Mouse (Mus musculus) CH12.LX (cell line): Measurements from ENCODE around the gene Ttc25. TPM values are rescaled to one million over a fixed set of nuclear protein-coding genes. Genes with fewer than 3 reads are reported as not detected.

Experiments
- DNase-seq: peaks from one replicate; pipeline ENCODE4 v3.0.0-alpha.2; 2013; ENCODE audit errors: extremely low read depth
- H3K27ac ChIP-seq: 2 replicates; pipeline ENCODE4 v1.5.1; 2012; ENCODE audit warnings: low read depth, mild to moderate bottlenecking, control low read depth, moderate library complexity; ENCODE audit not compliant: insufficient read depth
- H3K27me3 ChIP-seq: replicated peaks from 2 replicates; pipeline ENCODE3; 2012; ENCODE audit warnings: inconsistent platforms
- H3K36me3 ChIP-seq, 2 experiments: replicated peaks in 1 of 2; 2 replicates each; pipeline versions ENCODE3 to v1.6.1; 2012; ENCODE audit warnings: inconsistent platforms in 1 of 2, low read length in 1 of 2, mild to moderate bottlenecking in 1 of 2, mixed read lengths in 1 of 2, moderate library complexity in 1 of 2; ENCODE audit not compliant: control insufficient read depth in 1 of 2, insufficient read depth in 1 of 2
- H3K4me1 ChIP-seq, 2 experiments: 2 replicates each; pipeline ENCODE4 v1.6.1; 2012; ENCODE audit warnings: inconsistent platforms in 1 of 2, moderate library complexity in 1 of 2; ENCODE audit not compliant: insufficient read depth in 2 of 2, control insufficient read depth in 1 of 2
- H3K4me2 ChIP-seq: 2 replicates; pipeline ENCODE4 v1.6.1; 2012; ENCODE audit warnings: low read depth, mild to moderate bottlenecking, control low read depth; ENCODE audit not compliant: poor library complexity, insufficient read depth, severe bottlenecking
- H3K4me3 ChIP-seq, 3 experiments: fragments of 150-350 bp in 1 of 3; sonication (generic) in 1 of 3; replicated peaks in 1 of 3; 2 replicates each; pipeline versions ENCODE3 to v1.5.1; 2011 to 2012; ENCODE audit warnings: low read depth in 2 of 3, low read length in 2 of 3, mild to moderate bottlenecking in 2 of 3, moderate library complexity in 2 of 3, control low read depth in 1 of 3, improper control_type of control experiment in 1 of 3, inconsistent platforms in 1 of 3, mixed read lengths in 1 of 3; ENCODE audit not compliant: poor library complexity in 1 of 3
- H3K79me2 ChIP-seq: replicated peaks from 2 replicates; pipeline ENCODE4 v1.6.1; 2012; ENCODE audit warnings: mild to moderate bottlenecking, moderate library complexity; ENCODE audit not compliant: control insufficient read depth, poor library complexity, insufficient read depth, severe bottlenecking; ENCODE audit errors: extremely low read depth
- H3K9ac ChIP-seq: 2 replicates; pipeline ENCODE4 v1.6.1; 2012; ENCODE audit warnings: low read depth, mild to moderate bottlenecking, control low read depth, moderate library complexity; ENCODE audit not compliant: insufficient read depth
- H3K9me3 ChIP-seq: replicated peaks from 2 replicates; pipeline ENCODE3; 2012; ENCODE audit warnings: low read length, inconsistent platforms, mixed read lengths
- CTCF ChIP-seq, 2 experiments: IDR thresholded peaks in 1 of 2; conservative IDR thresholded peaks in 1 of 2; 2 replicates each; pipeline ENCODE4 v1.5.1; 2011 to 2012; ENCODE audit warnings: low read depth in 2 of 2, low read length in 2 of 2, improper control_type of control experiment in 1 of 2, inconsistent platforms in 1 of 2, mild to moderate bottlenecking in 1 of 2, moderate library complexity in 1 of 2
- E2F4 ChIP-seq: IDR thresholded peaks from 2 replicates; pipeline ENCODE4 v1.6.1; 2011; ENCODE audit warnings: low read depth, low read length, improper control_type of control experiment; ENCODE audit not compliant: insufficient replicate concordance
- ELF1 ChIP-seq: IDR thresholded peaks from 2 replicates; pipeline ENCODE4 v1.6.1; 2014; ENCODE audit warnings: low read depth, mild to moderate bottlenecking, inconsistent platforms, low read length, improper control_type of control experiment
- EP300 ChIP-seq: IDR thresholded peaks from 2 replicates; pipeline ENCODE4 v1.6.1; 2011; ENCODE audit warnings: low read length, improper control_type of control experiment
- ETS1 ChIP-seq: conservative IDR thresholded peaks from 2 replicates; pipeline ENCODE4 v1.6.1; 2012; ENCODE audit warnings: low read depth, mild to moderate bottlenecking, inconsistent platforms, low read length, improper control_type of control experiment, moderate library complexity
- HCFC1 ChIP-seq: IDR thresholded peaks from 2 replicates; pipeline ENCODE4 v1.6.1; 2012; ENCODE audit warnings: low read depth, mild to moderate bottlenecking, inconsistent platforms, low read length, improper control_type of control experiment
- IRF4 ChIP-seq: IDR thresholded peaks from 2 replicates; pipeline ENCODE4 v1.6.1; 2014; ENCODE audit warnings: low read depth, mild to moderate bottlenecking, inconsistent platforms, low read length, improper control_type of control experiment
- JUN ChIP-seq: IDR thresholded peaks from 2 replicates; pipeline ENCODE4 v1.6.1; 2011; ENCODE audit warnings: low read depth, mild to moderate bottlenecking, low read length, improper control_type of control experiment, moderate library complexity; ENCODE audit not compliant: insufficient read depth
- MAFK ChIP-seq: IDR thresholded peaks from 2 replicates; pipeline ENCODE4 v1.6.1; 2011; ENCODE audit warnings: low read length, improper control_type of control experiment; ENCODE audit not compliant: insufficient replicate concordance
- MAX ChIP-seq: IDR thresholded peaks from 2 replicates; pipeline ENCODE4 v1.6.1; 2011; ENCODE audit warnings: low read length, improper control_type of control experiment
- MAZ ChIP-seq: IDR thresholded peaks from 2 replicates; pipeline ENCODE4 v1.6.1; 2012; ENCODE audit warnings: low read depth, mild to moderate bottlenecking, inconsistent platforms, low read length, improper control_type of control experiment, moderate library complexity
- MXI1 ChIP-seq: IDR thresholded peaks from 2 replicates; pipeline ENCODE4 v1.6.1; 2011; ENCODE audit warnings: mild to moderate bottlenecking, low read depth, low read length, improper control_type of control experiment
- MYC ChIP-seq: IDR thresholded peaks from 2 replicates; pipeline ENCODE4 v1.6.1; 2011; ENCODE audit warnings: low read depth, mild to moderate bottlenecking, improper control_type of control experiment, low read length
- PAX5 ChIP-seq: IDR thresholded peaks from 2 replicates; pipeline ENCODE4 v1.6.1; 2012; ENCODE audit warnings: low read length, inconsistent platforms, mixed read lengths
- POLR2AphosphoS2 ChIP-seq: IDR thresholded peaks from 2 replicates; pipeline ENCODE4 v1.6.1; 2011; ENCODE audit warnings: low read depth, low read length, improper control_type of control experiment
- RAD21 ChIP-seq: IDR thresholded peaks from 2 replicates; pipeline ENCODE4 v1.6.1; 2011; ENCODE audit warnings: low read depth, mild to moderate bottlenecking, low read length, improper control_type of control experiment, moderate library complexity
- SIN3A ChIP-seq: IDR thresholded peaks from 2 replicates; pipeline ENCODE4 v1.6.1; 2012; ENCODE audit warnings: low read length, improper control_type of control experiment, inconsistent platforms
- SMC3 ChIP-seq: IDR thresholded peaks from 2 replicates; pipeline ENCODE4 v1.6.1; 2011; ENCODE audit warnings: low read depth, low read length, improper control_type of control experiment
- TBP ChIP-seq: conservative IDR thresholded peaks from 2 replicates; pipeline ENCODE4 v1.6.1; 2011; ENCODE audit warnings: low read depth, low read length, improper control_type of control experiment
- TCF12 ChIP-seq: IDR thresholded peaks from 2 replicates; pipeline ENCODE4 v1.6.1; 2014; ENCODE audit warnings: low read depth, mild to moderate bottlenecking, inconsistent platforms, low read length, improper control_type of control experiment
- USF1 ChIP-seq: IDR thresholded peaks from 2 replicates; pipeline ENCODE4 v1.6.1; 2014; ENCODE audit warnings: low read depth, mild to moderate bottlenecking, inconsistent platforms, low read length, improper control_type of control experiment
- ZC3H11A ChIP-seq: IDR thresholded peaks from 2 replicates; pipeline ENCODE4 v1.6.1; 2012; ENCODE audit warnings: low read depth, mild to moderate bottlenecking, inconsistent platforms, low read length, improper control_type of control experiment
- ZKSCAN1 ChIP-seq: IDR thresholded peaks from 2 replicates; pipeline ENCODE4 v1.6.1; 2012; ENCODE audit warnings: low read depth, inconsistent platforms, low read length, improper control_type of control experiment, borderline replicate concordance
- ZMIZ1 ChIP-seq: IDR thresholded peaks from 2 replicates; pipeline ENCODE4 v1.6.1; 2012; ENCODE audit warnings: low read depth, mild to moderate bottlenecking, inconsistent platforms, low read length, improper control_type of control experiment
- dilution Hi-C: fragments of 300-500 bp; cut with MboI; formaldehyde crosslinking; loops from 2 replicates; pipeline ENCODE4 v1.14.3; 2020; ENCODE audit warnings: low sequenced_read_pairs; ENCODE audit not compliant: extremely low pct_unique_long_range_greater_than_20kb, extremely low pct_ligation_motif_present
- in situ Hi-C: fragments of 300-500 bp; cut with MboI; formaldehyde crosslinking; loops from 3 replicates; pipeline ENCODE4 v1.14.3; 2019; ENCODE audit warnings: low sequenced_read_pairs, low pct_ligation_motif_present, low pct_unique_long_range_greater_than_20kb, mixed read lengths
- polyA plus RNA-seq: library from polyadenylated mRNA; unstranded; fragments of >175 nt; gene quantifications from 2 replicates; pipeline ENCODE4 v1.2.1, GENCODE M21; 2012; ENCODE audit warnings: low read depth; ENCODE audit not compliant: insufficient read length
- total RNA-seq, 2 experiments: library from RNA; depleted of rRNA; stranded (reverse); fragments of 300-350 nt in 1 of 2; fragments of >200 nt in 1 of 2; gene quantifications; 2 replicates each; pipeline ENCODE4 v1.2.3; 2012 to 2014

The Ttc25 gene
- total and polyA plus RNA-seq, 3 experiments: 0.51 to 12.8 (median 1.3) TPM

DNA sequence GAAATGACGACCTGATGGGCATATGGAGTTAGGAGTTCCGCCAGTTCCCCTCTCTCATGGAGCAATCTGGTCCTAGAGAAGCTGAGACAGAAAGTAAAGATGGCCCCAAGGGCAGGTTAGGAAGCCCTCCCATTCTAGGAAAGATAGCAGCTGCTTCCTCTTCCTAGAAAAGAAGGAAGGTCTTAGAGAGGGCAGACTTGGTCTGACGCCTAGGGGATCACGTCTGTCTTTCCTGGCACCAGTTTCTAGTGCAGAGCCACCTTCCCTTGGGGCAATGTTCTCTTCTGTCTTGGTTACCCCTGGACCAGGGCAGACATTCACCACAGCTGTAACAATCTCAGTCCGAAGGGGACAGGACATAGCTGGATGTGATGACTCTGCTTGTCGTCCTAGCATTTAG is 2.7 kb downstream of the Ttc25 start:
- no peak for DNase-seq
- in situ Hi-C loops (no loop called here), dilution Hi-C loops (no loop called here)
- peaks cover 2% of the 10 kb centered on the region for H3K27me3 ChIP-seq
- no peaks in the 10 kb centered on the region for H3K9me3 ChIP-seq
- no peaks in the 10 kb centered on the region for H3K79me2 ChIP-seq
- H3K9ac ChIP-seq: no peak overlapping the region
- TF ChIP-seq MXI1 (no peak), TCF12 (no peak), ZMIZ1 (no peak), EP300 (no peak), TBP (no peak), E2F4 (no peak), ELF1 (no peak), POLR2AphosphoS2 (no peak), MAZ (no peak), MAFK (no peak), USF1 (no peak), JUN (no peak), MYC (no peak), MAX (no peak), IRF4 (no peak), ZC3H11A (no peak), HCFC1 (no peak), ETS1 (no peak), CTCF (conservative IDR thresholded peaks at IDR 0.05 in 1 of 2, IDR thresholded peaks at IDR 0.05 in 1 of 2; ENCODE audit: low read depth in 2 of 2, low read length in 2 of 2) (no peak), SMC3 (no peak)
- no peaks in the 10 kb centered on the region for H3K36me3 ChIP-seq
- H3K4me1 ChIP-seq: peaks cover 21 to 43% of the 10 kb centered on the region in 2 experiments
- no peak overlapping the region for H3K4me3 ChIP-seq
- H3K27ac ChIP-seq: no peak overlapping the region
- no peak overlapping the region for H3K4me2 ChIP-seq

GRCm38 (mm10) chr11:100549466-100549865 is 4.1 kb downstream of the Ttc25 start:
- Histone ChIP-seq H3K4me1 (peaks cover 20 to 39% of the 10 kb centered on the region in 2 experiments), H3K9ac (no peak overlapping the region), H3K79me2 (no peaks in the 10 kb centered on the region), H3K9me3 (no peaks in the 10 kb centered on the region), H3K27ac (no peak overlapping the region), H3K27me3 (peaks cover 2% of the 10 kb centered on the region), H3K4me3 (no peak overlapping the region), H3K4me2 (no peak overlapping the region), H3K36me3 (no peaks in the 10 kb centered on the region)
- in situ Hi-C loops: no loop called here
- no peak for TF ChIP-seq MAZ
- no peak for TF ChIP-seq PAX5
- TF ChIP-seq SIN3A: no peak
- no peak for TF ChIP-seq POLR2AphosphoS2
- no peak for TF ChIP-seq E2F4
- no peak for TF ChIP-seq ZMIZ1
- no peak for TF ChIP-seq CTCF (conservative IDR thresholded peaks at IDR 0.05 in 1 of 2, IDR thresholded peaks at IDR 0.05 in 1 of 2; ENCODE audit: low read depth in 2 of 2, low read length in 2 of 2)
- no peak for TF ChIP-seq ZKSCAN1
- TF ChIP-seq RAD21: no peak
- TF ChIP-seq TBP: no peak
- no peak for TF ChIP-seq HCFC1
- no peak for DNase-seq
- dilution Hi-C loops: no loop called here
